ENCODE assay signal across 14 mouse cellular contexts in the genomic region with DNA sequence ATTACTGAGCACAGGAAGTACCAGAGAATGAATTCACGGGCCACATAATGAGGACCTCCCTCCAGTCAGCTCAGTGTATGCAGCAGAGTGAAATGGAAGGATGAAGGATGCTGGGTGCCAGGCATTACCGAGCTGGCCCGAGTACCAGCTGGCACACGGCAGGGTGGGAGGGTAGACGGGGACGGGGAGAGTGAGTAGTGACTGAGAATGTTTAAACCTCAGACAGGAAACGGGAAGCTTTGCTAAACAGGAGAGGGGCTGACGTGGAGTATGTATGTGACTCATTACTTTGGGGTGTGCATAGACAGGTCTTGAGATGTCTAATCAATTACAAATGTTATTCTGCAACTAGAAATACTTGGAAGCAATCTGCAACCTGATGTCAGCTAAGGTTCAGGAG.
DNase-seq lines count a peak whose midpoint lies in the region; ATAC-seq lines count a peak whose summit lies in the region.
"Had no signal": no experiment of that assay in that cellular context is flagged by ENCODE, and none has a peak within 500 bp of the region (broad histone marks: within the 10 kb centered on the region; RNA-seq: fewer than 3 reads in every experiment).

No protein-coding gene starts in this region.

- peaks cover 32% of the 10 kb centered on the region for H3K4me1 ChIP-seq in heart, embryonic 10.5 days

- H3K4me3 ChIP-seq in heart, embryonic 10.5 days = no peak overlapping the region
- H3K4me3 ChIP-seq: limb, embryonic 15.5 days had no signal

- 0 out of 2 replicates have a peak overlapping the region, but pooled peaks have one; percentile 36 for H3K27ac ChIP-seq in heart, embryonic 10.5 days
- H3K27ac ChIP-seq: limb, embryonic 15.5 days had no signal

- DNase-seq in heart, embryonic 10.5 days (ENCODE audit: low spot score) = no peak
- DNase-seq in heart, postnatal 14 days = no peak
- peak; percentile 58 for DNase-seq in 3T3-L1 (ENCODE audit: low read depth, low spot score)
- DNase-seq in kidney, adult 9 months = no peak
- no peak for DNase-seq in lung, postnatal 36 days
- no peak for DNase-seq in thymus, adult 18-20 months
- DNase-seq: kidney, postnatal 14 days; layer of hippocampus, postnatal 36 days; right cerebral cortex, postnatal 4 days had no signal

- H3K27me3 ChIP-seq in heart, embryonic 10.5 days (ENCODE audit: insufficient read depth, poor library complexity, severe bottlenecking) = no peaks in the 10 kb centered on the region
- H3K27me3 ChIP-seq: limb, embryonic 15.5 days; megakaryocyte, embryonic 14.5 days had no signal

- peak; percentile 91 for ATAC-seq in CD4-positive, CD25-positive, alpha-beta regulatory T cell, adult 4 months
- peak; percentile 94 for ATAC-seq in inflammation-experienced regulatory T-cells, adult 6 months
- ATAC-seq: forebrain, embryonic 14.5 days had no signal

- no peaks in the 10 kb centered on the region for H3K36me3 ChIP-seq in heart, embryonic 10.5 days
- H3K36me3 ChIP-seq: limb, embryonic 15.5 days had no signal

- 58% methylated on average over 8 of the region's 8 CpGs for WGBS in heart, embryonic 10.5 days

- intact Hi-C loops in heart, postnatal 14 days (cut with DNase I) = no loop called here

- H3K9me3 ChIP-seq in heart, embryonic 10.5 days = no peaks in the 10 kb centered on the region
- H3K9me3 ChIP-seq: limb, embryonic 15.5 days; megakaryocyte, embryonic 14.5 days had no signal
